Mouse (Mus musculus) inflammation-experienced regulatory T-cells, adult 6 months (primary cell): Measurements from ENCODE around the gene Phb2. TPM values are rescaled to one million over a fixed set of nuclear protein-coding genes. Genes with fewer than 3 reads are reported as not detected.
A peak's percentile ranks its signal among the peaks of the same experiment; 100 is the strongest.

Source experiments
- ATAC-seq: one replicate; pipeline ENCODE4 v1.8.0; 2017
- polyA plus RNA-seq, 3 experiments: library from polyadenylated mRNA; unstranded; fragments of 100-300 nt; shearing (Covaris generic); gene quantifications; one replicate each; pipeline ENCODE4 v1.2.1; 2017

Gene Phb2
- polyA plus RNA-seq, 3 experiments from 2014 or later, result 60.8 to 70.7 (median 70.0) TPM

DNA sequence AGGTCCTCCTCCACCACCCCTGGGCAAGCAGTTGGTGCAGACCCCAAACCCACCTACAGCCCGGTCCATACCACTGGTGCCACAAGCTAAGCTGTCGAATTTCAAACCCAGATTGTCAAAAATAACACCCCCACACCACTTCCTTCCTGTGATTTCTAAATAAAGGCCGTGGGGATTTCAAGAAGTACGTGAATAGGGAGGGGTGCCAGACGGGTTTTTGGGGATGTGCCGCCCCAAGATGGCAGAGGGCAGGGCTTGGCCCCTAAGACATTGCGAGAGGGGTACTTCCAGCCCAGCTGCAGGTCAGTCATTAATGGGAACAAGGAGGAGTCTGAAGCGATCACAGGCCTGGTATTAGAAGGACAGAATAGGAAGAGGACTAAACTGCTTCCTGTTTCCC, 11.4 kb downstream of the Phb2 start:
- peak; percentile 80 for ATAC-seq

DNA sequence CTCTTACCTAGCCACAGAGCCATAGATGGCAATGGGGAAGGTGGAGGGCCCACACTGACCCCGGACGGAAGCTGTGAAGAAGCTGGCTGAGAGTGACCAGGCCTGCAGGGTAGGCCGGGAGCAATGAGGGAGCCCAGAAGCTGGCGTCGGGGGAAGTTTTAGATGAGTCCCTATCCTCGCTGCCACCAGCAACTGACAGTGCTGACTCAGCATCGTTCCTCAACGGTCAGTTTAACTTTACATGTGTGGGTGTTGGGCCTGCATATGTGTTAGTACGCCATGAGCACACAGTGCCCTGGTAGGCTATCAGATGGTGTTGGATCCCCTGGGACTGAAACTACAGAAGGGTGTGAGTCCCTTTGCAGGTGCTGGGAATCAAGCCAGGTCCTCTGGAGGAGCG, 12.3 kb downstream of the Phb2 start:
- ATAC-seq, result no peak

- no peak for ATAC-seq
Observed at GRCm38 (mm10) chr6:124728621-124729020, 16.5 kb downstream of the Phb2 start.

GRCm38 (mm10) chr6:124729850-124730705, 17.9 kb downstream of the Phb2 start:
- peak; percentile 44 for ATAC-seq

DNA sequence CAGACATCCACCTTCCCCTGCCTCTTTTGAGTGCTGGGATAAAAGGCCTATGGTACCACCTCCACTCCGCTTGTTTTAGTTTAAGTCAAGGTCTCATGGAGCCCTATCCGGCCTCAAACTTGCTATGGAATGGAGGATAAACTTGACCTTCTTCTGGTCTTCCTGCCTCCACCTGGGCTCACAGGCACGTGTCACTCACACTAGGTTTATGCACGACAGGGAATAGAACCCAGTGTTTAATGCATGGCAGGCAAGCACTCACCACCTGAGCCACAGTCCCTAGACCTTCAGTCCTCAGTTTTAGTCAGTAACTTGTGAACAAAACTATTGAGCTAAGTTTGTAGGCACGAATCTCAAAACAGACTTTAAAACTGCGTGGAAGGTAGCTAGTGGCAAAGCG, 18.9 kb downstream of the Phb2 start:
- ATAC-seq, result no peak

GRCm38 (mm10) chr6:124732476-124733370, 20.6 kb downstream of the Phb2 start:
- peak; percentile 81 for ATAC-seq

GRCm38 (mm10) chr6:124734417-124734816, 22.3 kb downstream of the Phb2 start:
- no peak for ATAC-seq

DNA sequence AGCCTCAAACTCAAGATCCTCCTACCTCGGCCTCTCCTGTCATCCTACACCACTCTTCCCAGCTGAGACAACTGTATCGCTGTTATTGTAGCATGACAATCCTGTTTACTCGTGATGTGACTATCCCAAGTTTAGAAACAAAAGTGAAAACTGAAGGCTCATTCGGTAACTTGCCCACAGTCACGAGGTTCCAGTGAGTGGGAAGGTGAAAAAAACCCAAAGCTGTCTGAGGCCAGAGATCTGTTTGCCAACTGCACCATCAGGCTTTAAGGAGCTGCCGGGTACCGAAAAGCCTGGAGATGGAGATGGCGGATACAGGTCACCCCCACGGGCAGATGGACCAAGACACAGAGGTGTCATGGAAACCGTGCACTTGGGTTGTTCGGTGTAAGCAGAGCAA, 24.9 kb downstream of the Phb2 start:
- no peak for ATAC-seq

DNA sequence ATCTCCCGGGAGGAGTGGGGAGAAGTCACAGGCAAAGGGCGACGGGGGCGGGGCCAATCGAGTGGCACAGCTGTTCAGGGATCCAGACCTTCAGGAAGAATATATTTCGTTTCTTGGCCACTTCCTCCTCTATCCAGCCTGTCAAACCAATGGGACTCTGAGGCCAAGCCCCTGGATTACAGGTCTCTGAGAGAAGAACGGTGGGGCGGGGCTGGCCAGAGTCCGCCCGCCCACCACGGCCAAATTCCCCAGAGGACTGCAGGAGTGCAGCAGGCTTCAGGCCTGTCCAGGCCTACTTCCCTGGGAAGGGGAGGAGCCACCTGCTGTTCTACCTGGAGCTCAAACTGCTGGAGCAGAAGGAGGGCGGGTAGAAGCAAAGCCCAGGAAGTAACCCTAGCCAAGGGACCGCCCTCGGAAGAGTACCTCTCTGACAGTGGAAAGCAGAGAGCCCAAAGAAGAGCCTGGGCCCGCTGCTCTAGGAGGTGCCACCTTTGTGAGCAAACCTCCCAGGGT, 26.4 kb downstream of the Phb2 start, which contains the start of gene Ptpn6:
Ptpn6 (minus strand) TSS at position 204 of the 513 bp plus-strand sequence.
- no peak for ATAC-seq

- ATAC-seq, result no peak
Observed at GRCm38 (mm10) chr6:124739231-124739796, 27.2 kb downstream of the Phb2 start.

GRCm38 (mm10) chr6:124740211-124740887, 28.2 kb downstream of the Phb2 start:
- ATAC-seq, result peak; percentile 19

DNA sequence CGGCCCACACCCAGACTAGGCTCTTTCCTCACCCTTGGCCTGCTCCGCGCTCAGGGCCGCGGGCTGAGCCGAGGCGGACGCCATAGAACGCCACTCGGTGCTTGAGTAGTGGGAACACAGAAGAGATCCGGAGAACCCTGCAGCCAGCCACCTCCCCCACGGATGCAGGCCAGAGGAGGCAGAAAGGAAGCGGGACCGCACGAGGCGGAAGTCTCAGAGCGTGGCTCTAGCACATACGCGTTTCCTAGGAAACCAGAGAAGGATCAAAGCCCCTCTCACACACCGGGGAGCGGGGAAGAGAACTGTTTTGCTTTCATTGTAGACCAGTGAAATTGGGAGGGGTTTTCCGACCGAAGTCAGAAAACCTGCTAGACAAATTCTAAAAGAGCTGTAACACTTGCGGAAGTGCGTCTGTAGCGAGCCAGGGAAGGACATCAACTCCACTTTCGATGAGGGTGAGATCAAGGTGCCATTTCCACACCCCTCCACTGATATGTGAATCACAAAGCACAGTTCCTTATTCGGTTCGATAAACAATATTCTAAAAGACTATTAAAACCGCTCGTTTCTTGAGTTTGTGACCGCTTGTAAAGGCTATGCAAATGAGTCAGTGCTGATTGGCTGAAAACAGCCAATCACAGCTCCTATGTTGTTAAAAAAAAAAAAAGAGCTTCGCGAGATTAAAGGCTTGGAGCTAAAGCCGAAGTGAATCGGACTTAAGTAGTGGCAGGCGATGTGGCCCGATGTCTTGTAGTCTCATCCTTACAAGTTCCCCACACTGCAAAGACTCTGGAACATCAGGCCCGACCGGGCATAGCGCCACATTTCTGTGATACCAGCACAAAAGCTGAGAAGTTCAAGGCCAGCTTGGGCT, 29.0 kb downstream of the Phb2 start, which contains the start of gene Grcc10:
Grcc10 (minus strand) TSS at position 487 of the 874 bp plus-strand sequence.
- peak; percentile 84 for ATAC-seq

DNA sequence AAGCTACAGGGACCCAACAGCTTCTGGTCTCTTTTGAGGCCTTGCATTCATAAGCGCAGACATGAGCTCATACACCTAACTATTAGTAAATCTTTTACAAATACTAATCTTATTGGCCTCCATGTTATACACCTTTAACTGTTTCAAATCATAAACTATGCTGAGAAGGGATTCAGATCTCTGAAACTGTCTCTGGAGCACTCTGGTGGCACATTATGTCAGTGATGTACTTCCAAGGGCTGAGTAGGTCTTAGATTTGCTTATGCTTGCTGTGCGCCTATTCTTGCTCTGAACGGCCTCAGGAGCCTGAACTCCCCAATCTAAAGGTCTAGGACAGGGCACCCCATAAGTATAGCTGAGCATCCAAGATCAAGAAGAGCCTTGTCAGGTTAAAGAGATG, 29.7 kb downstream of the Phb2 start:
- no peak for ATAC-seq

GRCm38 (mm10) chr6:124742839-124743514, 30.8 kb downstream of the Phb2 start:
- ATAC-seq, result no peak

DNA sequence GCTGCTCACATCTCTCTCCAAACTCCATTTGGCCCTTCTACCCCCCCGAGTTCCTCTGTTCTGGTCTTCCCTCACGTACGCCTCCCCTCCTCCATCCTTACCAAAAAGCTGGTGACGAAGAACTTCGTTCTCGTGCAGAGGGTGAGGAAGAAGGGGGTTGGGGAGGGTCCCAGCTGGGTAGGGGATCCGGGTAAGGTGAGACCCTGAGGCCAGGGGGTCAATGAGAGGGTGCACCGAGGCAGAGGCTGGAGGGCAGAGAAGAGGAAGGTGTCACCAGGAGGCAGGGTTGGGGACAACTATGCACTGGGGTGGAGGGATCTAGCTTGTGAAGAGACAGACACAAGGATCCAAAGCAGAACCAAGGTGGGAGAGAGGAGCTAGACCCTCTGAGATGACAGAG, 31.5 kb downstream of the Phb2 start:
- no peak for ATAC-seq

DNA sequence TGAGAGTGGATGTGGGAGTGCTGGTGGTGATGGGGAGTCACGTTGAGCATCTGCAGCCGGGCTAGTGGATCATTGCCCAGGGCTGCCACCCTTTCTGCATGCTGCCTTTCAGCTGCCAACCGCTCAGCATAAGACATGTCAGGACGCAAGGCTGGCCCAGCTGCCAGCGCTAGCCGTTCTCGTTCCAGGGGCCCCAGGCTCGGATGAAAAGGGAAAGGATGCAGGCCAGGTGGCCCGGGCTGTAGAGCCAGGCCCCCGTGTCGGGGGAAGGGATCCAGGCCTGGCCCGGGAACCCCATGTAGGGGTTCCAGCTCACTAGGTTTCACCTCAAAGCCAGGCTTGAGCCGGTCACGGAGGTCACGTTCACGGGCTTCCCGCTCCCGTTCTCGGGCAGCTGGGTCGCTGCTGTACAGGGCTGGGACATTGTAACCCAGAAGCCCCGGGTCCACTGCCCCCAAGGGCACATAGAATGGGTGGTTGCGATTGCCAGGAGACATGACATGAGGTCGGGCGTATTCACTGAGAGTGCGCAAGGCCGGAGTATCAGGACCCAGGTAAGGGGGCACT, 32.7 kb downstream of the Phb2 start:
- no peak for ATAC-seq

DNA sequence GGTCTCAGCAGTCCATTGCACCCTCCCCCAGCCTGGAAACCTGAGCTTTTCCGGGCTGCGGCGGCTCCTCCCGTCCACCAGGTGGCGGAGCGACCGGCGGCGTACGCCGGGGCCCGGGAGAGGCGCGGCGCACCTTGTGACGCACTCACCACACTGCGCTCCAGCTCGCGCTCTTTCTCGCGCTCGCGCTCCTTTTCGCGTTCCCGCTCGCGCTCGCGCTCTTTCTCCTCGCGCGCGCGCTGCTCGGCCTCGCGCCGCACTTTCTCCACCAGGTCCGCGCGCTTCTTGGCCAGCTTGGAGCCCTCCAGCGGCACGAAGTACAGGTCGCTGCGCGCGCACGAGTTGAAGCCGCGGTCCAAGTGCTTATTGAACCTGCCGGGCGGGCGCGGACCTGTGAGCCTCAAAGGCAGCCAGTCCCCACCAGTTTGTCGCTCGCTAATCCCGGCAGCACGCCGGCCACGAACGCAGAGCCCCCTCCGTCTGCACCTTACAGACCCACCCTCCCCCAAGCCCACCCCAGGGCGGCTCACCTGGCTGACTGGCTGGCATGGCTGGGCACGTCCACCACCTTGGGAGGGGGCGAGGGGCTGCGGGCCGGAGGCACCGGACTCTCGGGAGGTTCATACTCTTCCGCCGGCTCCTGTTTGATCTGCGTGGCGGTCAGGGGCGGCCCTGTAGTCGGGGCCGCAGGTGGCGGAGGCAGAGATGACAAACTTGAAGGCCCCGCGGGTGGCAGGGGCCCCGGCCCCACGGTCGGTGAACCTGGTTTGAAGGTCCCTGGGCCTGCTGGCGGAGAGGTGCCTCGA, 33.6 kb downstream of the Phb2 start:
- ATAC-seq, result peak; percentile 59

GRCm38 (mm10) chr6:124746296-124746605, 34.1 kb downstream of the Phb2 start:
- ATAC-seq, result no peak
